Mouse (Mus musculus) heart, adult 9 months (tissue): ENCODE measurements around the gene Cdkl5.
"Not testable (repeated sequence)": the region's sequence is repeated elsewhere in the genome, so short reads cannot be mapped to it uniquely, and the experiment has no call there.

Experiments
- DNase-seq, 2 experiments: peaks; one replicate each; pipeline ENCODE4 v3.0.0; 2022; ENCODE audit warnings: low spot score in 2 of 2

The Cdkl5 gene

GRCm38 (mm10) chrX:160906952-160907351, 87.6 kb downstream of the Cdkl5 start, which contains the start of gene Gja6:
Gene Gja6 (minus strand): TSS chrX:160907052.
- no peak for DNase-seq

GRCm38 (mm10) chrX:160906477-160906876, 88.0 kb downstream of the Cdkl5 start:
- DNase-seq = no peak

- DNase-seq = no peak
These were observed 88.6 kb downstream of the Cdkl5 start for GRCm38 (mm10) chrX:160905913-160906312.

GRCm38 (mm10) chrX:160905041-160905678, 89.3 kb downstream of the Cdkl5 start:
- no peak for DNase-seq

- no peak for DNase-seq
These were observed 93.4 kb downstream of the Cdkl5 start for GRCm38 (mm10) chrX:160901118-160901517.

- no peak for DNase-seq
These were observed 102.4 kb downstream of the Cdkl5 start for GRCm38 (mm10) chrX:160892077-160892476.

GRCm38 (mm10) chrX:160886301-160886700, 108.2 kb downstream of the Cdkl5 start:
- no peak for DNase-seq

- DNase-seq = no peak
These were observed 127.9 kb downstream of the Cdkl5 start for GRCm38 (mm10) chrX:160866576-160866975.

GRCm38 (mm10) chrX:160865022-160865421, 129.5 kb downstream of the Cdkl5 start:
- no peak for DNase-seq

GRCm38 (mm10) chrX:160863689-160864383, 130.7 kb downstream of the Cdkl5 start:
- DNase-seq = no peak

GRCm38 (mm10) chrX:160808226-160808625, 186.3 kb downstream of the Cdkl5 start:
- DNase-seq = no peak

GRCm38 (mm10) chrX:160804409-160805150, 189.9 kb downstream of the Cdkl5 start:
- DNase-seq = no peak

GRCm38 (mm10) chrX:160794920-160795319, 199.6 kb downstream of the Cdkl5 start:
- DNase-seq = no peak

GRCm38 (mm10) chrX:160782276-160782675, 212.2 kb downstream of the Cdkl5 start:
- no peak for DNase-seq

GRCm38 (mm10) chrX:160773033-160773432, 221.5 kb downstream of the Cdkl5 start:
- no peak for DNase-seq

- DNase-seq = not testable (repeated sequence)
These were observed 224.9 kb downstream of the Cdkl5 start for GRCm38 (mm10) chrX:160769622-160770021.

- no peak for DNase-seq
These were observed 226.8 kb downstream of the Cdkl5 start, which contains the start of gene Rs1 for GRCm38 (mm10) chrX:160767713-160768112. Gene Rs1 (plus strand): TSS chrX:160768013.

GRCm38 (mm10) chrX:160766233-160766616, 228.3 kb downstream of the Cdkl5 start:
- DNase-seq = peak in 1 of 2 experiments; percentile 17

- peak; percentile 76 to 88 for DNase-seq
These were observed 228.9 kb downstream of the Cdkl5 start for GRCm38 (mm10) chrX:160765389-160766232.

- DNase-seq = no peak
These were observed 243.7 kb downstream of the Cdkl5 start for GRCm38 (mm10) chrX:160750808-160751207.

GRCm38 (mm10) chrX:160748653-160749052, 245.9 kb downstream of the Cdkl5 start:
- DNase-seq = no peak

- DNase-seq = no peak
These were observed 249.1 kb downstream of the Cdkl5 start for GRCm38 (mm10) chrX:160745399-160745798.
